Mouse (Mus musculus): ENCODE measurements around the gene Nfkb1. TPM values are rescaled to one million over a fixed set of nuclear protein-coding genes. Genes with fewer than 3 reads are reported as not detected.

Gene Nfkb1
- total RNA-seq (2021) = 10 to 100 TPM; 36.9 to 37.9 TPM

DNA sequence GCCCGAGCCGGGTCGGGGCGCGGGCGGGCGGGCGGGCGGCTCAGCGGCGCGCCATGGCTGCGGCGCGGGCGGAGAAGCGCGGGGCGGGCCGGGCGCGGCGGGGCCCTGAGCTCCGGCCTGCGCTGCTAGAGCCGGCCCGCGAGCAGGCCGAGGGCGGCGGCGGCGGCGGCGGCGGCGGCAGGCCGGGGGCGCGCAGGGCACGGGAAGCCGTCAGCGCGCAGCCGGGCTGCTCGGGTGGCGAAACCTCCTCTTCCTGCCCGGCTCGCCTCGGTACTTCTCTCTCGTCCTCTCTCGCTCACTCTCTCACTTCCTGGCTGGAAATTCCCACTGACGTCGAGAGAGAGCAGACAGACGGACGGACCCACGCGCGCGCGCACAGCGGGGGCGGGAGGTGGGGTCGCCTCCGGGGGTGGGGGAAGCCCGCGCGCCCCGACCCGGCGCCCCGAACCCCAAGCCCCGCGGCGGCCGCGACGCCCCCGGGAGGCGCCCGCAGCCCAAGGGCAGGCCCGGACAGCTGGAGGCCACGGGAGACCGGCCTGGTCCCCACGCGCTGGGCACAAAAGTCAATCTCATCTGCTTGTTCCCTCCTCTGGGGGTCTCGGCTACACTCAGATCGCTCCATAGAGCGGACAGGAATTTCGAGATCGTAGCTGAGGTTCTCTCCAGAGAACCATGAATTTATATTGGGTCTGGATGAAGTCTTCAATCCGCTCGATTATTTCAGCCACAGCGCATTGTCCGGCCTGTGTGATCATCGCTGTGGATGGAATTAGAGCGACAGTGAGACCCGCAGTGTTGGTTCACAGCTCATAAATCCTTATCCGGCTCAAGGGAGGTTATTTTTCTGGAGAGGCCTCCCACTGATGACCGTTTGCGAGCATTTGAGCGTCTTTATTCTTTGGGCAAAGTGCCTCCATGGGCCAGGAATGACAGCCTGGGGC lies at the start of gene Nfkb1:
Nfkb1 (minus strand) TSS at position 357 of the 941 bp plus-strand sequence.
- intact Hi-C loops (cut with DNase I) = loop anchor here (2.0 to 5.0 kb wide), 3 partner anchors 83 to 269 kb away; partner anchors contain the start of genes Cisd2 and Ube2d3
- DNase-seq = peak; percentile 74 to 80

GRCm38 (mm10) chr3:135740711-135741110 lies 49.4 kb upstream of the Nfkb1 start:
- DNase-seq = no peak
- intact Hi-C loops (cut with DNase I) = no loop called here

- no peak for DNase-seq
- intact Hi-C loops (cut with DNase I) = no loop called here
Measured at GRCm38 (mm10) chr3:135734736-135735135, 43.4 kb upstream of the Nfkb1 start.

GRCm38 (mm10) chr3:135732747-135733445 lies 41.5 kb upstream of the Nfkb1 start:
- no peak for DNase-seq
- intact Hi-C loops (cut with DNase I) = no loop called here

GRCm38 (mm10) chr3:135731292-135732047 lies 40.1 kb upstream of the Nfkb1 start:
- DNase-seq = peak; percentile 88 to 91
- intact Hi-C loops (cut with DNase I) = loop anchor here (1.0 to 2.0 kb wide), 4 partner anchors 101 to 451 kb away; partner anchors contain the start of gene Bdh2

DNA sequence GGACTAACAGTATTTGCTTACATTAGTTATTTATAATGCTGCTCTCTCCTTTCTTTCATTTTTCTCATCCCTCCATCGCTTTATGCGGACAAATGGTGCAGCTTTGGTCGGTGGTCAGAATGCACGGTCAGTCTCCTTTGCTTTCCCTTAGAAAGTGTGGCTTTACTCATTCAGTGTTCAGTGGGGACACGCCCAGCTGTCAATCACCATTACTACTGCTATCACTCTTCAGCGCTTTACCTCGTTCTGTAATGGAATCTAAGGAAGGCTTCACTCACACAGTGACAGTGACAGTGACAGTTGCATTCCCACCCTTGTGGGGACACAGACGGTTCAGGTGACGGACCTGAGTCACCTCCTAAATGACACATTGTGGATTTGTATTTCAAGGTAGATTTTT lies 39.4 kb upstream of the Nfkb1 start:
- peak in 1 of 2 experiments; percentile 21 for DNase-seq
- intact Hi-C loops (cut with DNase I) = loop anchor here (1.0 to 2.0 kb wide), 4 partner anchors 100 to 450 kb away; partner anchors contain the start of gene Bdh2

DNA sequence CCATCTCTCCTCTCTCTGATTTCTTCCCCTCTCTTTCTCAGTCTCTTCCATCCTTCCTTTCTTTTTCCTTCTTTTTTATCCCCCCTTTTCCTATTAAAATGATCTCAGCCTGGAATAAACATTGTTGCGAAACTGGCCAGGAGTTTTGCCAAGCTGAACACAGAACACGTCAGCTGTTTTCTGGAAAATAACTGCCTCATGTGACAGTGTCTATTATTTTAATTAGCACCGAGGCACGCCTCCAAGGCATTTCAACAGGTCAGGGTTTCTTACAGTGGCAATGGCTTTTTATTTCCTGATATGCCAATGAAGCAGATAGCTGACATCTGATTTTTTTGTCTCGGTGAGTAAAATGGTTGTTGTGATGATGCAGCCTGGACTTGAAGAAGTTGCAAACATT lies 38.2 kb upstream of the Nfkb1 start:
- intact Hi-C loops (cut with DNase I) = no loop called here
- peak; percentile 63 to 69 for DNase-seq

- DNase-seq = no peak
- intact Hi-C loops (cut with DNase I) = no loop called here
Measured at GRCm38 (mm10) chr3:135728900-135729299, 37.6 kb upstream of the Nfkb1 start.

DNA sequence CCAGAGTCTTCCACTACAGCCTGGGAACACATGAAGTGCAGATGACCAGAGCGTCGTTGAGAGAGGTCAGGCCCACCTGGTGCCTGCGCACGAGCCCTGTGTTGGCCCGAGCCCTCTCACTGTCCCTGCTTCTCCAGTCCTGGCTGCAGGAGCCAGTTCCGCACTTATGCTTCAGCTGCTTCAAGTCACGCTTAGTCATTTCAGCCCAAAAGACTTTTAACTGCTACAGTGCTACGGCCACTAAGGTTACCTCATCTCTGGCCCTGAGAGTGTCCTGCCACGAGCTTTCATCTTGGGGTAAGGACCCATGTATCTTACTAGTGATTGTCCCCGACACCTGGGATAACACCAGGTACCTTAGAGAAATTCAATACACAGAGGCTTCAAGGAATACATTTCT lies 36.0 kb upstream of the Nfkb1 start:
- intact Hi-C loops (cut with DNase I) = no loop called here
- DNase-seq = no peak

- no peak for DNase-seq
- intact Hi-C loops (cut with DNase I) = no loop called here
Measured at GRCm38 (mm10) chr3:135726521-135727275, 35.4 kb upstream of the Nfkb1 start.

DNA sequence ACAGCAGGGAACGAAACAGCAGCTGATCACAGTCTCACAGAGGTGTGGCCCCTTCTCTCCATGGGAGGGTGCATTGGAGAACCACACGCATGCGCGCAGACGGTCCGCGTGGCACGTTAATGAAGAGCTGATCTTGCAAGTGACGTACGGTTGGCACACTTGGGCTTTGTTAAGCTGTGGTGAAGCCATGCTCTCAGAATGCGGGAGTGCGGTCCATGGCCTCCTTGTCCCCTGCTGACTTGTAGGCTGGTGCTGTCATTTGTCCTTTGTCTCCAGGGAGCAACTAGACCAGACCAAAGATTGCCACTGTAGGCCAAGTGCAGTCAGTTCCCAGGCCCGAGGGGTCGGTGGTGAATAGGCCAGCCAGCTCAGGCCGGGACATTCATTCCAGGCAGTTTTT lies 34.7 kb upstream of the Nfkb1 start:
- intact Hi-C loops (cut with DNase I) = no loop called here
- no peak for DNase-seq

DNA sequence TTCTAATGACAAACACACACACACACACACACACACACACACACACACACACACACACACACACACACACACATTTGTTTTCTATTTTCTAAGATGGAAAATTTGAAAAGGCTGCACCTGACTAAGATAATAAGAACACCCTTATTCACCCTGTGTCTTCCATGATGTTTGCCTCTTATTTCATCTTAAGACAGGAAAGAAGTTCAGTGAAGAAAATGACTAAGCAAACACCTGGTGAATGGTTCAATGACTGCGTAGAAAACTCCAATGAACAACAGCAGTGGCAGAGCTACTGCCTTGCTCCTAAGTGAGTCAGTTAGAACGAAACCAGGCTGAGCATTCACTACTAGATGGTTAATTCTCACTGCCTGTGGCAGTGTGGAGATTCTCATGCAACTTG lies 30.8 kb upstream of the Nfkb1 start:
- intact Hi-C loops (cut with DNase I) = no loop called here
- no peak for DNase-seq

DNA sequence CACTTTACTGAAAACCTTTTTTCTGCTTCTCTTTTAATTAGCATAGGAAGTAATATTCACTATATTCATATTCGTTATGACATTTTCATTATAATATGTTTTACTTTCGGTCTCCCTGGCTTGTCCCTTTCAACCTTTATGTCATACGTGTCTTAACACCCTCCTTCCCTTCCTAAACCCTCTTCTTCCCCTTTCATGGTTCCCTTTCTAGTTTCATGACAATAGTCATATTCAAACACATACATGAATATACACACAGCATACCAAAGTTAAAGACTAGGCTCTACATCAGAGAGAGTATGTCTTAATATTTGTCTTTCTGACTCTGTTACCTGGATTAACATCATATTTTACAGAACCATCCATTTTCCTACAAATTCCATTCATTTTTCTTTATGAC lies 28.6 kb upstream of the Nfkb1 start:
- no peak for DNase-seq
- intact Hi-C loops (cut with DNase I) = no loop called here

- intact Hi-C loops (cut with DNase I) = no loop called here
Measured at GRCm38 (mm10) chr3:135719179-135719532, 27.8 kb upstream of the Nfkb1 start.

DNA sequence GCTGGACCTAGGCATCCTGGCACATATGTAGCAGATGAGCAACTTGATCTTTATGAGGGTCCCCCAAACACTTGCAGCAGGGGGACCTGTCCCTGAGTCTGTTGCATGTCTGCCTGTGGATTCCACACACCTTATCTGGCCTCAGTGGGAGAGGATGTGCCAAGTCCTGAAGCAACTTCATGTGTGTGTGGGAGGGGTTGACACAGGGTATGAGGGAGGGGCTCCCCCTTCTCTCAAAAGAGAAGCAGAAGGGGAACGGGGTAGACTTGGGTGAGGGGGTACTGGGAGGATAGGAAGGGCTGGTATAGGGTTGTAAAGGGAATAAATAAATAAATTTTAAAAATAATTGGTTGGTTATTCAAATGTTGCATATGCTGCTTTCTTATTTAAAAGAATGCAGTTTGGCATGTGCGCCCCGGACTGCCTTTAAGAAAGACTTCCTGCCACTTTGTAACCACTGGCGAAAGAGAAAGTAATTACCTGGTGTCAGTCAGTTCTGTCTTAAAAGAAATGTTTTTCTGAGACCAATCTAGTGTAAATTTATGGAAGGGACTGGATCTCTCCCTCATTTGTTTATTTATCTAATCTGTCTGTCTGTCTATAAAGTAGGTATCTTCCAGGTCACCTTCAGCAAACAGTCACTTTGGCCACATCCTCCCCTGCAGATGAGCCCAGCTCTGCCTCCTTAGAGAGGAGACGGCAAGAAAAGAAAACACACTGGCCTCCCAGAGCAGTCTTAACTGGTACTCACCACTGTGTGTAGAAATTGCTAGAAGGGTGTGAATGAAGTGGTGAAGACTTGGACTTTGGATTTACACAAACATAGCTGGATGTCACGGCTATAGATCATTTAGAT lies 27.2 kb upstream of the Nfkb1 start:
- intact Hi-C loops (cut with DNase I) = no loop called here
- DNase-seq = no peak

More at GRCm38 (mm10) chr3:135719179-135719532, 27.8 kb upstream of the Nfkb1 start:
- no peak for DNase-seq

DNA sequence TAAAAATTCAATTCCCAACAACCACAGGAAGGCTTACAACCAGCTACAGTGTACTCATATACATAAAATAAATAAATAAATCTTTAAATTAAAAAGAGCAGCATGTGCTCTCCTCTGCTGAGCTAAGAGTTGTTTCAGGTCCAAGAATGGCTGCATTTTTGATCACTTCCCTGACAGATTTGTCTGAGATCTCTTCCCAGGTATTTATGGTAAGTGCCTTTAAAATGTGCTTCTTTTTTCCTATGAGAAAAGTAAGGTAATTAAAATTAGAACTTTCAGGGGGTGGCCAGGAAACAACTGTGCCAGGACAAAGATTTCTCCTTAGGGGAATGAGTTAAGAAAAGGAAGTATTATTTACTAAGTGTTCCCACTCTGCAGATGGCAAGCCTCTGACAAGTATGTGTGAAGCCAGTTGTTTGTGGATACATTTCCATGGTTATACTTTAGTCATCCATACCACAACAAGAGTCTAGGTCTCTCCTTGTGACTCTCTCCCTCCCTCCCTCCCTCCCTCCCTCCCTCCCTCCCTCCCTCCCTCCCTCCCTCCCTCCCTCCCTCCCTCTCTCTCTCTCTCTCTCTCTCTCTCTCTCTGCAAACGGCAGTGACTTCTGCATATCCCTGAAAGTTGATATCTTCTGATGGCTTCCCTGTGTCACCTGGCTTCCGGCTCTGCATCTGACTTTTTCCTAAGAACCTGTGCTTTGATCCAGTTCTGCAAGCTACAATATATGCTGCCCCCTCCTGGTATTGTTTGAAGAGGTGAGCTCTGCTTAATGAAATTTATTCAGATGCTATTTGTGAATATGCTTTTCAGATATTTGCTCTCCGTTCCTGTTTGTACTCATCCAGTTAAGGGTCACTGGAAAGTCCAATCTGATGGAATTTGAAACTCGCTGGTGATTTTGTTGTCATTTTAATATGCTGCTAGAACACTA lies 21.9 kb upstream of the Nfkb1 start:
- intact Hi-C loops (cut with DNase I) = loop anchor here (2.0 to 5.0 kb wide), 4 partner anchors 71 to 431 kb away; partner anchors contain the start of gene Bdh2
- DNase-seq = no peak

DNA sequence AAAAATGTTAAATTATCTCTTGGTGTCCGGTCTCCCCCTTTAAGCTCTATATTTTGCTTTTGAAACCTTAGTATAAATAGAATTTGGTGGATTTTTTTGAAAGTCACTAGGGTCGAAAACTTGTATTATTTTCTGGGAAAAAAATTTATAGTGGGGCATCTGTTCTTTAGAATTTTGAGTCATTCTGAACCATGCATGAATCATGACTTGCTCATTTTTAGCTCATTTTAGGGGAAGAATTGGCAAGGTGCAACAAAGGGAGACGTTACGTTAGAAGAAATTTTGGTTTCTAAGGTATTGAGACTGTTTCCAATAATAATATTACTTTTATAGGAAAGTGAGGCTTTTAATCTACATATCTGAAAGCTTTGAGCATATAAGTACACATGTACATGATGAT lies 20.3 kb upstream of the Nfkb1 start:
- intact Hi-C loops (cut with DNase I) = loop anchor here (2.0 to 5.0 kb wide), 4 partner anchors 69 to 429 kb away; partner anchors contain the start of gene Bdh2
- no peak for DNase-seq

Measured in heart, postnatal 36 days (tissue).